Mouse (Mus musculus): ENCODE results near the gene Tgfbr2.

- TF ChIP-seq POLR2AphosphoS5 (IDR thresholded peaks at IDR 0.05; ENCODE audit: insufficient replicate concordance, low read depth, low read length) (no peak), CTCF (IDR thresholded peaks at IDR 0.05; ENCODE audit: low read depth, low read length) (no peak)
These were observed 1.9 kb upstream of the Tgfbr2 start for GRCm38 (mm10) chr9:116177108-116177507.
